Comparison of ENCODE assay signal across 11 mouse cellular contexts in the genomic region with DNA sequence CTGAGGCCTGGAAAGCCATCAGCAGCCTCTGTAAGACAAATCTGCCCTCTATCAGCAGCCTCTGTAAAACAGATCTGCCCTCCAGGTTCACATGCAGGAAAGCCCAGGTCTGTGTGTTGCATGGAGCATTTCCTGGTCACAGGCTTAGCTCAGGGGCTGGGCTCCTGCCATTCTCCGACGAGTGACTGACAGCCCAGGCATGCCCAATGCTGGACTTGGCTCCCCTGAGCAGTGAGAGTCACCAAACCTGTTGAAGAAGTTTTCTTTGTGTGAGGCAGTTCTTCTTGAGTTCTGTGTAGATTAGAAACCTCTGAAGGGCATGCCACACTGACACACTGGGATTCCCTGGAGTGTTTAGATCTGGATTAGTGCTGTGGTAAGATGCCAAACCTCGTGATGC. TPM values are rescaled to one million over a fixed set of nuclear protein-coding genes. Genes with fewer than 3 reads are reported as not detected.
DNase-seq lines count a peak whose midpoint lies in the region; ATAC-seq and TF ChIP-seq lines count a peak whose summit lies in the region.
"Had no signal": no experiment of that assay in that cellular context is flagged by ENCODE, and none has a peak within 500 bp of the region (broad histone marks: within the 10 kb centered on the region; RNA-seq: fewer than 3 reads in every experiment).

No protein-coding gene starts in this region.

- H3K9me3 ChIP-seq in embryonic facial prominence, embryonic 13.5 days, result no peaks in the 10 kb centered on the region
- no peaks in the 10 kb centered on the region for H3K9me3 ChIP-seq in limb, embryonic 13.5 days
- H3K9me3 ChIP-seq: neural tube, embryonic 12.5 days had no signal

- H3K4me1 ChIP-seq in thymus, adult 2 months (replicated peaks; ENCODE audit: control insufficient read depth, insufficient read depth, low read length), result peaks cover 5% of the 10 kb centered on the region
- peaks cover 6% of the 10 kb centered on the region; the same call in 1 of the 2 replicates for H3K4me1 ChIP-seq in embryonic facial prominence, embryonic 13.5 days
- no peaks in the 10 kb centered on the region for H3K4me1 ChIP-seq in limb, embryonic 13.5 days
- peaks cover 23% of the 10 kb centered on the region for H3K4me1 ChIP-seq in small intestine, adult 2 months (ENCODE audit: control insufficient read depth, insufficient read depth, insufficient read length, low read length)
- H3K4me1 ChIP-seq: neural tube, embryonic 12.5 days had no signal

- H3K4me3 ChIP-seq in thymus, adult 2 months (ENCODE audit: control insufficient read depth, insufficient read depth, low read length), result no peak overlapping the region
- no peak overlapping the region for H3K4me3 ChIP-seq in embryonic facial prominence, embryonic 13.5 days
- H3K4me3 ChIP-seq in limb, embryonic 13.5 days, result no peak overlapping the region
- H3K4me3 ChIP-seq in small intestine, adult 2 months (ENCODE audit: low read depth, low read length), result no peak overlapping the region
- H3K4me3 ChIP-seq: neural tube, embryonic 12.5 days had no signal

- no peak overlapping the region for H3K4me2 ChIP-seq in embryonic facial prominence, embryonic 13.5 days
- no peak overlapping the region for H3K4me2 ChIP-seq in limb, embryonic 13.5 days (replicated peaks)
- H3K4me2 ChIP-seq: neural tube, embryonic 12.5 days had no signal

- DNase-seq in thymus, adult 2 months, result no peak
- no peak for DNase-seq in thymus, postnatal 0 days (ENCODE audit: low spot score)
- DNase-seq in layer of hippocampus, postnatal 14 days (ENCODE audit: low spot score in 2 of 2), result no peak
- no peak for DNase-seq in cerebellum, adult 11-12 months
- DNase-seq in yolk sac, embryonic 10.5 days (ENCODE audit: low spot score), result no peak
- DNase-seq: forebrain, postnatal 0 days; right cerebral cortex, postnatal 25 days had no signal

- WGBS in thymus, adult 2 months, result 56% methylated on average over 3 of the region's 3 CpGs
- 24% methylated on average over 3 of the region's 3 CpGs for WGBS in embryonic facial prominence, embryonic 13.5 days
- 54% methylated on average over 3 of the region's 3 CpGs for WGBS in limb, embryonic 13.5 days
- 21% methylated on average over 3 of the region's 3 CpGs for WGBS in small intestine, adult 2 months

- H3K27ac ChIP-seq in thymus, adult 2 months (ENCODE audit: control insufficient read depth, insufficient read depth, low read length), result peak overlapping the region; percentile 1
- peak overlapping the region; percentile 60 for H3K27ac ChIP-seq in embryonic facial prominence, embryonic 13.5 days
- peak overlapping the region; percentile 28; the same call in 1 of the 2 replicates for H3K27ac ChIP-seq in limb, embryonic 13.5 days
- peak overlapping the region; percentile 79 for H3K27ac ChIP-seq in small intestine, adult 2 months (ENCODE audit: insufficient read depth, low read depth, low read length)
- H3K27ac ChIP-seq: neural tube, embryonic 12.5 days had no signal

- H3K27me3 ChIP-seq in thymus, adult 2 months (ENCODE audit: control insufficient read depth, insufficient read depth, low read length), result no peaks in the 10 kb centered on the region
- H3K27me3 ChIP-seq in embryonic facial prominence, embryonic 13.5 days, result no peaks in the 10 kb centered on the region
- H3K27me3 ChIP-seq in limb, embryonic 13.5 days, result no peaks in the 10 kb centered on the region
- H3K27me3 ChIP-seq in small intestine, adult 2 months (ENCODE audit: control insufficient read depth, insufficient read depth, low read length), result no peaks in the 10 kb centered on the region
- H3K27me3 ChIP-seq: neural tube, embryonic 12.5 days had no signal

- TF ChIP-seq CTCF in thymus, adult 2 months (IDR thresholded peaks at IDR 0.05; ENCODE audit: borderline replicate concordance, control insufficient read depth, extremely low read depth, insufficient read depth, low read length, poor library complexity), result no peak
- no peak for TF ChIP-seq CTCF in small intestine, adult 2 months (IDR thresholded peaks at IDR 0.05; ENCODE audit: extremely low read depth, insufficient read length, insufficient replicate concordance, low read depth, low read length)

- no peak for TF ChIP-seq POLR2A in thymus, adult 2 months (IDR thresholded peaks at IDR 0.05; ENCODE audit: control insufficient read depth, extremely low read depth, insufficient read depth, low read length, poor library complexity)
- no peak for TF ChIP-seq POLR2A in small intestine, adult 2 months (IDR thresholded peaks at IDR 0.05; ENCODE audit: low read depth, low read length)

- no peak overlapping the region for H3K9ac ChIP-seq in embryonic facial prominence, embryonic 13.5 days
- H3K9ac ChIP-seq in limb, embryonic 13.5 days, result no peak overlapping the region
- H3K9ac ChIP-seq: forebrain, postnatal 0 days; neural tube, embryonic 12.5 days had no signal

- ATAC-seq in embryonic facial prominence, embryonic 13.5 days (ENCODE audit: insufficient number of reproducible peaks, insufficient read depth, low FRiP score, low TSS enrichment, low read depth), result peak; percentile 59; the same call in 1 of the 2 replicates
- ATAC-seq in limb, embryonic 13.5 days (ENCODE audit: low FRiP score, low read depth), result no peak
- ATAC-seq: forebrain, postnatal 0 days had no signal

- no peaks in the 10 kb centered on the region for H3K36me3 ChIP-seq in thymus, adult 2 months (ENCODE audit: control insufficient read depth, insufficient read depth, low read length)
- H3K36me3 ChIP-seq in embryonic facial prominence, embryonic 13.5 days, result no peaks in the 10 kb centered on the region
- H3K36me3 ChIP-seq in limb, embryonic 13.5 days, result no peaks in the 10 kb centered on the region
- H3K36me3 ChIP-seq in small intestine, adult 2 months (ENCODE audit: control insufficient read depth, insufficient read depth, low read length), result no peaks in the 10 kb centered on the region
- H3K36me3 ChIP-seq: neural tube, embryonic 12.5 days had no signal

RNA-seq across cellular contexts. Expression of a gene that starts 57.3 kb away (rescaled TPM):
- polyA plus RNA-seq in thymus, adult 2 months (2012; rRNA removed), result 4.7 and 7.0 TPM in 2 replicates
- 12.3 and 14.4 TPM in 2 replicates for polyA plus RNA-seq in thymus, postnatal 0 days (2015; fragmentation: Nextera tagmentation; extraction: Ambion mirVana)
- 53.5 and 55.5 TPM in 2 replicates for polyA plus RNA-seq in embryonic facial prominence, embryonic 13.5 days (2015; fragmentation: Nextera tagmentation; extraction: Ambion mirVana)
- 51.0 and 52.7 TPM in 2 replicates for polyA plus RNA-seq in limb, embryonic 13.5 days (2015; fragmentation: Nextera tagmentation; extraction: Ambion mirVana)
- 5.4 and 6.7 TPM in 2 replicates for polyA plus RNA-seq in small intestine, adult 2 months (2012; rRNA removed)
- total RNA-seq in layer of hippocampus, postnatal 14 days (2021), result 10 to 100 TPM; 23.1 to 25.6 TPM

Comparison
In these comparisons a context has a peak if more than half of its experiments do, and no peak if none do; other contexts are left out.
1. H3K27ac ChIP-seq: peak in every context shown above with its lines; median percentile 79 in small intestine, adult 2 months; 60 in embryonic facial prominence, embryonic 13.5 days; 28 in limb, embryonic 13.5 days; 1 in thymus, adult 2 months.